ENCODE assay signal across 9 mouse cellular contexts in the genomic region with DNA sequence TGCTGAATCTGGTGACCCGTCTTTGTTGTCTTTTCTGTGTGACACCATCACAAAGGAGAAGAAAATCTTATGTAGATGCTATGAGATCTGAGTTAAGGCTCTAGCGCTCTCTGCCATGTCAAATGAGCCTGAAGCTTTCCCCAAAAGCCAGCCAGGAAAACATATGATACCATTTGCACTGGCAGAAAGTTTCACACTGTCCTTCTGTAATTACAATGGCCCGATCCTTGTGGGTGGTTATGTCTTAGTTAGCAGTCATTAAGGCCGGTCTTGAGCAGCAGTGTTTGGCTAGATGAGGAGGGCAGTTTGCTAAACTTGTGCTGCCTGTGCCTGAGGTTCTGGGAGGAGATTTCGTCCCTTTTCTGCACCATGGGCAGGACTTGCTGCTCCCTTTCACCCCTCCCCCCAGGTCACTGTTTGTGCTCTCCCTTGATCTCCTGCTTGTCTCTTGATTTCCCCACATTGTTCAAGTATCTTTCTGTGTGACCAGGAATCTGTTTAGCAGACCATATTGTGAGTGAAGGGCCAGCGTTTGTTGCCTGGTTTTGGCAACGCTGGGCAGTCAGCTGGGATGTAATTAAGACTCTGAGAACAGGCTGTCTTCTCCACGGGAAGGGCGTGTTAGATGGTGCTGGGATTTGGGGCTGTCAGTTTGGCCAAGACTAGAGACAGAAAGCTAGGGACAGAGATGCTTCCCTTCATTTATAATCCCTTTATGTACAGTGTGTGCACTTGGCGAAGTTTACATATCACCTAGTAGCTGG.
DNase-seq lines count a peak whose midpoint lies in the region; ATAC-seq and TF ChIP-seq lines count a peak whose summit lies in the region.
"Had no signal": no experiment of that assay in that cellular context is flagged by ENCODE, and none has a peak within 500 bp of the region (broad histone marks: within the 10 kb centered on the region; RNA-seq: fewer than 3 reads in every experiment).

No protein-coding gene starts in this region.

- no peaks in the 10 kb centered on the region for H3K9me3 ChIP-seq in embryonic facial prominence, embryonic 13.5 days
- H3K9me3 ChIP-seq in embryonic facial prominence, embryonic 10.5 days = no peaks in the 10 kb centered on the region
- H3K9me3 ChIP-seq in liver, postnatal 0 days (ENCODE audit: low read length) = no peaks in the 10 kb centered on the region

- H3K36me3 ChIP-seq in embryonic facial prominence, embryonic 13.5 days = no peaks in the 10 kb centered on the region
- no peaks in the 10 kb centered on the region for H3K36me3 ChIP-seq in embryonic facial prominence, embryonic 10.5 days (replicated peaks)
- H3K36me3 ChIP-seq in liver, postnatal 0 days (replicated peaks; ENCODE audit: insufficient read depth, low read length) = no peaks in the 10 kb centered on the region

- no peak for ATAC-seq in embryonic facial prominence, embryonic 13.5 days (ENCODE audit: insufficient number of reproducible peaks, insufficient read depth, low FRiP score, low TSS enrichment, low read depth)
- ATAC-seq in liver, postnatal 0 days = no peak

- TF ChIP-seq EP300 in liver, postnatal 0 days (IDR thresholded peaks at IDR 0.05; ENCODE audit: low read depth) = no peak

- H3K4me1 ChIP-seq in embryonic facial prominence, embryonic 13.5 days = peaks cover 21% of the 10 kb centered on the region
- H3K4me1 ChIP-seq in embryonic facial prominence, embryonic 10.5 days = peaks cover 25% of the 10 kb centered on the region
- no peaks in the 10 kb centered on the region for H3K4me1 ChIP-seq in liver, postnatal 0 days (ENCODE audit: insufficient read depth)

- H3K4me3 ChIP-seq in embryonic facial prominence, embryonic 13.5 days = no peak overlapping the region
- H3K4me3 ChIP-seq in embryonic facial prominence, embryonic 10.5 days = no peak overlapping the region
- H3K4me3 ChIP-seq in liver, postnatal 0 days (ENCODE audit: low read depth, low read length) = no peak overlapping the region

- TF ChIP-seq CTCF in liver, postnatal 0 days (IDR thresholded peaks at IDR 0.05; ENCODE audit: low read depth) = no peak

- DNase-seq in embryonic facial prominence, embryonic 10.5 days (ENCODE audit: low spot score) = no peak
- DNase-seq in Muller cell, postnatal 12 days (ENCODE audit: inconsistent ontology term) = peak; percentile 80
- DNase-seq in gastrocnemius, adult 8-10 months (ENCODE audit: low spot score in 2 of 2) = peak; percentile 47 to 54
- DNase-seq in layer of hippocampus, adult 9-11 months = peak; percentile 35
- DNase-seq in liver, postnatal 0 days = no peak
- DNase-seq in urinary bladder, postnatal 10 days (ENCODE audit: low spot score) = no peak
- no peak for DNase-seq in urinary bladder, adult 2 months (ENCODE audit: low spot score)
- DNase-seq: thymus, adult 18-20 months had no signal

- H3K9ac ChIP-seq in embryonic facial prominence, embryonic 13.5 days = 0 out of 2 replicates have a peak overlapping the region, but pooled peaks have one; percentile 4
- H3K9ac ChIP-seq in liver, postnatal 0 days (replicated peaks) = no peak overlapping the region

- H3K27me3 ChIP-seq in embryonic facial prominence, embryonic 13.5 days = no peaks in the 10 kb centered on the region; the same call in 1 of the 2 replicates
- H3K27me3 ChIP-seq in embryonic facial prominence, embryonic 10.5 days (replicated peaks; ENCODE audit: low read depth, poor library complexity, severe bottlenecking) = no peaks in the 10 kb centered on the region
- H3K27me3 ChIP-seq in liver, postnatal 0 days (ENCODE audit: insufficient read depth, low read length) = no peaks in the 10 kb centered on the region

- no peak overlapping the region for H3K4me2 ChIP-seq in embryonic facial prominence, embryonic 13.5 days
- H3K4me2 ChIP-seq in liver, postnatal 0 days (ENCODE audit: low read depth, low read length) = no peak overlapping the region

- H3K27ac ChIP-seq in embryonic facial prominence, embryonic 13.5 days = no peak overlapping the region
- H3K27ac ChIP-seq in embryonic facial prominence, embryonic 10.5 days (replicated peaks) = no peak overlapping the region; the same call in 1 of the 2 replicates
- H3K27ac ChIP-seq in liver, postnatal 0 days (ENCODE audit: low read depth) = no peak overlapping the region

- WGBS in embryonic facial prominence, embryonic 13.5 days = 48% methylated on average over 10 of the region's 10 CpGs
- 50% methylated on average over 10 of the region's 10 CpGs for WGBS in embryonic facial prominence, embryonic 10.5 days
- WGBS in liver, postnatal 0 days (ENCODE audit: insufficient replicate concordance) = 70% methylated on average over 10 of the region's 10 CpGs

Comparison
In these comparisons a context has a peak if more than half of its experiments do, and no peak if none do; other contexts are left out.
1. DNase-seq: peak in Muller cell, postnatal 12 days (single experiment), gastrocnemius, adult 8-10 months (2 of 2) and layer of hippocampus, adult 9-11 months (single experiment); none in embryonic facial prominence, embryonic 10.5 days (single experiment), liver, postnatal 0 days (single experiment), urinary bladder, postnatal 10 days (single experiment) and urinary bladder, adult 2 months (single experiment).